Mouse (Mus musculus) cerebellum, adult 8-10 months (tissue): ENCODE measurements around the gene Mynn.

Experiments used
- DNase-seq: peaks from one replicate; pipeline ENCODE4 v3.0.0; 2022

The Mynn gene

DNA sequence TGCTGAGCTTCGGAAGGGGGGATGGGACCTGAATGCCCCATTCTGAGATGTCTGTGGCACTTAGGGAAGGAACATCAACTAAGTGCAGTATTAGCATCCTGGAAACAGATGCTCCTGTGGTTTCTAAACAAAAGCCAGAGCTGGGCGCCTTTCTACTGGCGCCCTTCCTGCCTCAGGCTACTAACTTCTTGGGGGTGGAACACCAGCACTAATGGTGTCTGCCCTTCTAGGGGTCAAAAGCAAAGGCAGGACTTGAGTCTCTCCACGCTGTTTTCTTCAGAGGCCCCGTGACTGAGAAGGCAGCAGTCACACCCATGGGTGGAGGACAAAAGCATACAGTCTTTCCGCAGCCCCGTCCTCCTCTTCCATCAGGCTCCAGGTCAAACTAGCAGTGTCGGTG lies 44.9 kb downstream of the Mynn start:
- no peak for DNase-seq

GRCm38 (mm10) chr3:30647440-30648090 lies 45.7 kb downstream of the Mynn start, which contains the start of gene Lrrc34:
Lrrc34 (minus strand) TSS chr3:30647869.
- no peak for DNase-seq

DNA sequence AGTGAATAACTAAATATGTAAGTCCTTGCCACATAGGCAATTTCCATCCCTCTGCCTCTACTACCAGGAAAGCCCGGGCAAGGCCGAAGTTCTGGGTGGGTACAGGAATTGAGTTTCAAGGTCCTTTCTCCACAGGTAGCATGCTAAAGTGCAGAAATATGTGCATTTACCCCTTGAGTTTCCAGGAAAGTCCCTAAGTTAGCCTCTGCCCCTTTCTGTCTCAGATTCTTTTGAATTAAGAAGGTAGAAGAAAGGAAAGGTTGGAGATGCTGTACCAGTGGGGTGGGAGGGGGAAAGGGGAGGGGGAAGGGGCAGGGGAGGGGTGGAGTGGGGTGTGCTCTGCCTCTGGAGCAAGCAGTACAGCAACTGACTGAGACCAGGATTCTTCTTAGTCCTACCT lies 46.6 kb downstream of the Mynn start:
- DNase-seq: no peak

GRCm38 (mm10) chr3:30650062-30650841 lies 48.4 kb downstream of the Mynn start:
- no peak for DNase-seq

DNA sequence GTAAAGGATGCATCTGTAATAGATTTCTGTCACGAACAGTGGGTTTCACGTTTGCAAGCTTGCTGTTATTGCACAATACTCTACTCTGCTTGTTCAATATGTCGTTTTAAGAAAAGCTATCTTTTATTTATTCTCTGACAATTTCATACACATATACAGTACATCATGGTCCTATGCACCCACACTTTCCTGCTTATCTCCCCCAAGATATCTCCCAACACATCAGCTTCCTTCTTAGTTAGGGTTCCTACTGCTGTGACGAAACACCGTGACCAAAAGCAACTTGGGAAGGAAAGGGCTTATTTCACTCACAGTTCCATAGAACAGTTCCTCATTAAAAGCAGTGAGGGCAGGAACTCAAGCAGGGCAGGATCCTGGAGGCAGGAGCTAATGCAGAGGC lies 54.1 kb downstream of the Mynn start:
- no peak for DNase-seq

- DNase-seq: no peak
These were observed 56.6 kb downstream of the Mynn start for GRCm38 (mm10) chr3:30658486-30658885.
